Mouse (Mus musculus): ENCODE measurements around the gene Slc43a3. TPM values are rescaled to one million over a fixed set of nuclear protein-coding genes. Genes with fewer than 3 reads are reported as not detected.

The Slc43a3 gene
- polyA plus RNA-seq (2012): 7.1 and 8.4 TPM in 2 replicates

DNA sequence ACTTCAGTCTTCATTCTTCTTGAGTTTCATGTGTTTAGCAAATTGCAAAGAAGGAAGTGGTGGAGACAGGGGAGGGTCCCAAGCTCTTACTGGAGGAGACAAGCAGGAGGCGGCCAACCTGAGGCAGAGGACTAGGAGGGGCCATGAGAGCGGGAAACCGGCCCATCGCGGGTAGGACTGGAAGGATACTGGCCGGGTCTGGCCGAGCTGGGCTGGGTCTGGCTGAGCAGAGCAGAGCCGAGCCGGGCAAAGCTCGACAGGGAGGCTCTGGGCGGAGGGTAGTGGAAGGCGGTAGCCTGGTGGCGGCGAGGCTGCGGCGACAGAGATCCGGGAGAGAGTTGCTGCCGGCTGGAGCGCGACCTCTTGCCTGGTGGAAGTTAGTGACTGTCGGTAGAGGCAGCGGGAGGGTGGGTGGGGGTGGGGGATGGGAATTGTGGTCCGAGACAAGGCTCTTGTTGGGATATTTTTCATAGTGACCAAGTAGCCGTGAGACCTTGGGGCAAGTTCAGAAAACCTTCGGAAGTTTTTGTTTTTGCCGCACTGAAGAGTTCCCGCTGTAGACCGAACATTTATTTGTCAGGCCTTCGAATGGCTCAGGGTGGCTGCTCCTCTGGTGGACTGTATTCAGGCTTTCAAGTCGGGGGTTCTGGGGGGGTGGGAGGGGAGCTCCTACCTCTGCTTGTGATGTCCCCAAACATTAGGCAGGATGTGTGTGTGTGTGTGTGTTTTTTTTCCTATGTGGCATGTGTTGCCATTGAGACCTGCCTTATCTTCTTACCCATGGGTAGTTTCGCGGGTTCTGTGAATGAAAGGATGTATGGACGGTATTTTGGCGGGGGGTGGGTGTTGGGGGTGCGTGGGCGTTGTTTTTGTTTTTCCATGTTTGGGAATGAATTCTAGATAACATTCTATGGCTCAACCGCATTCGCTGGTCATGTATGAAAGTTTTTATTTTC lies at the start of gene Slc43a3:
Slc43a3 (plus strand) TSS at position 106 of the 956 bp plus-strand sequence.
- Histone ChIP-seq H3K4me3 (replicated peaks) (peak within 1 kb of the TSS; percentile 87), H3K4me1 (ENCODE audit: control insufficient read depth) (peaks cover 48% of the 10 kb centered on the region)
- no peak for TF ChIP-seq GATA1 (IDR thresholded peaks at IDR 0.05; ENCODE audit: low read length)
- no peak for TF ChIP-seq TAL1 (IDR thresholded peaks at IDR 0.05; ENCODE audit: low read length)

DNA sequence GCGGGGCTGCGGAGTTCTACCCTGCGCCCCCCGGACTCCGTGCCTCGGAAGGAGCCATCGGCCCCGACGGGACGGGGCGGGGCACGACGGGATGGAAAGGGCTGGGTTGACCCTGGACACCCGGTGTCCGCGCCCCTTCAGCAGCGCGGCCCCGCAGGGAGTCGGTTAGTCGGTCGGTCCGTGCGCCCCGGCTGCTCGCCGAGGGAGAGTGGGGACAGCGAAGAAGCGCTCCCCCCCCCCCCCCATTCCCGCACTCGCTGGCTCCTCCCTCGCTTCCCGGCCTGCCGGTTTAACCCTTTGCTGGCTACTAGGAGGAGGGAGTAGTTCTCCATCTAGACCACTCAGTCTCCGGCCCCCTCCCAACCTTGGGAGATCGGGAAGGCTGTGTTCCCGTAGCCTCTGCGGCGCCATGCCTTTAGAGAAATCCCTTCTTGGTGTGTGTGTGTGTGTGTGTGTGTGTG lies 49.5 kb upstream of the Slc43a3 start:
- Histone ChIP-seq H3K9me3 (ENCODE audit: control insufficient read depth, low read length) (peaks cover 10% of the 10 kb centered on the region; the same call in 1 of the 2 replicates), H3K36me3 (ENCODE audit: control insufficient read depth) (no peaks in the 10 kb centered on the region), H3K4me1 (ENCODE audit: control insufficient read depth) (peaks cover 30% of the 10 kb centered on the region), H3K4me3 (replicated peaks) (peak overlapping the region; percentile 32), H3K27me3 (ENCODE audit: control insufficient read depth) (peaks cover 100% of the 10 kb centered on the region)
- no peak for TF ChIP-seq GATA1 (IDR thresholded peaks at IDR 0.05; ENCODE audit: low read length)
- TF ChIP-seq TAL1 (IDR thresholded peaks at IDR 0.05; ENCODE audit: low read length): no peak

More for the DNA sequence above, at the start of gene Slc43a3:
- peaks cover 5% of the 10 kb centered on the region for H3K27me3 ChIP-seq (ENCODE audit: control insufficient read depth)
- peaks cover 46% of the 10 kb centered on the region for H3K36me3 ChIP-seq (ENCODE audit: control insufficient read depth)
- H3K9me3 ChIP-seq (ENCODE audit: control insufficient read depth, low read length): peaks cover 7% of the 10 kb centered on the region; the same call in 1 of the 2 replicates

DNA sequence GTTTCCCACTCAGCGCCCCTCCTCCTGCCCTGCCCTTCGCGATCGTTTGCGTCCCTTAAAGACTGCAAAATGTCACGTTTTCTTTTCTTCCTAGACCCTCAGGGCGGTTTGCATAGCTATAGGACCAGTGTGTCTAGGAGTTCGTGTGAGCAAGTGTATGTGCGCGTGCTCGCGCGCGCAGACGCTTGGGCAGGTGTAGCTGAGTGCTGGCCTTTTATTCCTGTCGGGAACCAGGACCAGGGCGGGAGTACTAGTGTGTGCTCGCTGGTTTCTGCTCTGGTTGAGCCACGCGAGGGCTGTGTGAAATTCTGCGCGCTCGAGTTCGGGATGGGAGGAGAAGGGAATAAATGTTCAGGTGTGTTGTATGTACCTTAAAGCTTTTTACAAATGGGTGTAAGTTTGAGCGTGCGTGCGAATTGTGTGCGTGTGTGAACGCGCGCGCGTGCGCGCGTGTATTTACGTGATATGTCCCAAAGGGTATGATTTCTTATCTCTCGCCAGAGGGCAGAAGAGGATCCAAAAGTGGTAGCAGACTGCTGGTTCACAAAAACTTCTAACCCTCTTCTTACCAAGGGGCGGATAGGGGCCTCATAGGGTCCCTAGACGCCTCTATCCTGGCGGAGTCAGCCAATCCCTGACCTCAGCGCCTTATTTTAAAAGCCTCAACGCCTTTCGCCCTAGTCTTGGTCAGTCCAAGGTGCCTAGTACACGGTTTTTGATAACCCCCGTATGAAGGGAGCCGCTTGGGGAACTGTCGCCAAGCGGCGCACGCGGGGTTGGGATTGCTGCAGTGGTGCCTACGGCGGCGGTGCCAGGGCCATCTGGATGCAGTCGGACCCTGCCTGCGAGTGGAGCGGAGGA lies 48.7 kb upstream of the Slc43a3 start:
- H3K27me3 ChIP-seq (ENCODE audit: control insufficient read depth): peaks cover 100% of the 10 kb centered on the region
- H3K4me1 ChIP-seq (ENCODE audit: control insufficient read depth): peaks cover 30% of the 10 kb centered on the region
- no peak for TF ChIP-seq GATA1 (IDR thresholded peaks at IDR 0.05; ENCODE audit: low read length)
- no peak for TF ChIP-seq TAL1 (IDR thresholded peaks at IDR 0.05; ENCODE audit: low read length)
- no peaks in the 10 kb centered on the region for H3K36me3 ChIP-seq (ENCODE audit: control insufficient read depth)
- no peak overlapping the region for H3K4me3 ChIP-seq (replicated peaks)
- H3K9me3 ChIP-seq (ENCODE audit: control insufficient read depth, low read length): peaks cover 10% of the 10 kb centered on the region; the same call in 1 of the 2 replicates

DNA sequence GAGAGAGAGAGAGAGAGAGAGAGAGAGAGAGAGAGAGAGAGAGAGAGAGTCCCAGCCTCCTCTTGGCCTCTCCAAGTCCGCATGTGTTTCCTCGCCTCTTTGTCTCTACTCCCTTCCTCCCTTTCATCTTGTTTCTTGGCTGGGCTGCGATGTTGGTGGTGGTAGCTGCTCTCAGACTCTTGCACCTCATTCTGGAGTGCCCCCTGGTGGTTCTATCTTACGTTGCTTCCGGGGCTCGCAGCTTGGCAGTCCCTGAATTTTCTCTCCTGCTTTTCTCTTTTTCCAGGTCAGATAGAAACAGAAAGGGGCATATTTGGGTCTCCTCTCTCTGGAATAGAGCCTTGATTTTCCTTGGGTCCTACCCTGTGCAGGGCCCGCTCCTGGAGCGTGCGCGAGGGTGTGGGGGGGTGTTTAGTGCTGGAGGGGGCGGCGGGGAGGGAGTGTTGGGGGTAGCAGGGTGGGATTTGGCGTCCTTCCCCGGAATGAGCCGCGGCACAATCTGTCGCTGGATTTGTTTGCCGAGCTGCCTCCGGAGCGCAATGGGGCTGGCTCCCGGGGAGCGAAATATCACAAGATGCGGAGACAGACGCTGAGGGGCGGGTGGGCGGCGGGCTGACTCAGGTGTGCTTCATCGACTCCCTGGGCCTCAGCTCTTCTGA lies 47.6 kb upstream of the Slc43a3 start:
- H3K4me3 ChIP-seq (replicated peaks): no peak overlapping the region
- H3K27me3 ChIP-seq (ENCODE audit: control insufficient read depth): peaks cover 100% of the 10 kb centered on the region
- no peaks in the 10 kb centered on the region for H3K36me3 ChIP-seq (ENCODE audit: control insufficient read depth)
- H3K4me1 ChIP-seq (ENCODE audit: control insufficient read depth): peaks cover 29% of the 10 kb centered on the region
- H3K9me3 ChIP-seq (ENCODE audit: control insufficient read depth, low read length): peaks cover 10% of the 10 kb centered on the region; the same call in 1 of the 2 replicates
- TF ChIP-seq TAL1 (IDR thresholded peaks at IDR 0.05; ENCODE audit: low read length) (no peak), GATA1 (IDR thresholded peaks at IDR 0.05; ENCODE audit: low read length) (no peak)

DNA sequence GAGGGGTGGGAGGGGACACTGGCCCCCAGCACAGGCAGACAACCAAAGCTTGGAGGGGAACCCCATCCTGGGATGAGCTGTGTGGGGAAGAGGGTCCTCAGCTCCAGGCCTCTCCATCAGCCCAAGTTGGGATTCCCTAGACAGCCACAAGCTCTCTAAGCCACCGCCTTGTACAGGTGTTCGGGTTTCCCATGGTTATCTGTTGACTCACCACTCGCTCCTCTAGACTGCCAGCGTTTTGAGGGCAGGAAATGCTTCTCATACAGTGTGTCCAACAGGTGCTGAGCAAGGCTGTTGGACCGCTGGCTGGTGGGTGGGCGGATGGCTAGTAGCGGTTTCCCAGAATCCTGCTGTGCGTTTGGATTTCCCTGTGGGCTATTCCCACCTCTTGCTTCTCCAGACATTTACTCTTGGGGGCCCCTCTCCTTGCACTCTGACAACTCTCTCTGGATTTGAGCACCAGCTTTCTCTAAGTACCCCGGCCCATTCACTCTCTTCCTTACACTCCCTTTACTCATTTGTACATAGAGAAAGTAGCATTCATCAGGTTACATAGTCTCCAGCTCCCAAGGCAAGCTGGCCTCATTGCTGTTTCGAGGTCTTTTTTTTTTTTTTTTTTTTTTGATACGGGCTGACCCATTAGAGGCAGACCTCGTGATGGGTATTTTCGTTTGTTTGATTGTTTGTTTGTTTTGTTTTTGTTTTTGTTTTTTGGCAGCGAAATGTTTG lies 46.9 kb upstream of the Slc43a3 start:
- Histone ChIP-seq H3K4me1 (ENCODE audit: control insufficient read depth) (peaks cover 29% of the 10 kb centered on the region), H3K4me3 (replicated peaks) (no peak overlapping the region), H3K27me3 (ENCODE audit: control insufficient read depth) (peaks cover 98% of the 10 kb centered on the region), H3K36me3 (ENCODE audit: control insufficient read depth) (no peaks in the 10 kb centered on the region), H3K9me3 (ENCODE audit: control insufficient read depth, low read length) (peaks cover 10% of the 10 kb centered on the region; the same call in 1 of the 2 replicates)
- no peak for TF ChIP-seq GATA1 (IDR thresholded peaks at IDR 0.05; ENCODE audit: low read length)
- no peak for TF ChIP-seq TAL1 (IDR thresholded peaks at IDR 0.05; ENCODE audit: low read length)

DNA sequence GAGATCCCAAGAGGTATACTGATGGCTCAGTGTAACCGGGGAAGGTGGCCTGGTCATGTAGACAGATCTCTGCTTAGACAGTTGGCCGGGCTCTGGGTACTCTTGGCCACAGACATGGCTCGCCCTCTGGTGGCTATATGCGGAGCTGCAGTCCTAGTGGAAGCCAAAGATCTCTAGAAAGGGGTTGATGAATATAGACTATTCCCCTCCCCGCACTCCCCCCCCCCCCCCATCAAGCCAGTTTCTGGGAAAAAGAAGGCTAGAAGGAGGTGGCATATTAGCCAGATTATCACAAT lies 46.4 kb upstream of the Slc43a3 start:
- H3K36me3 ChIP-seq (ENCODE audit: control insufficient read depth): no peaks in the 10 kb centered on the region
- H3K4me3 ChIP-seq (replicated peaks): no peak overlapping the region
- peaks cover 10% of the 10 kb centered on the region; the same call in 1 of the 2 replicates for H3K9me3 ChIP-seq (ENCODE audit: control insufficient read depth, low read length)
- H3K27me3 ChIP-seq (ENCODE audit: control insufficient read depth): peaks cover 98% of the 10 kb centered on the region
- H3K4me1 ChIP-seq (ENCODE audit: control insufficient read depth): peaks cover 29% of the 10 kb centered on the region
- TF ChIP-seq GATA1 (IDR thresholded peaks at IDR 0.05; ENCODE audit: low read length) (no peak), TAL1 (IDR thresholded peaks at IDR 0.05; ENCODE audit: low read length) (no peak)

DNA sequence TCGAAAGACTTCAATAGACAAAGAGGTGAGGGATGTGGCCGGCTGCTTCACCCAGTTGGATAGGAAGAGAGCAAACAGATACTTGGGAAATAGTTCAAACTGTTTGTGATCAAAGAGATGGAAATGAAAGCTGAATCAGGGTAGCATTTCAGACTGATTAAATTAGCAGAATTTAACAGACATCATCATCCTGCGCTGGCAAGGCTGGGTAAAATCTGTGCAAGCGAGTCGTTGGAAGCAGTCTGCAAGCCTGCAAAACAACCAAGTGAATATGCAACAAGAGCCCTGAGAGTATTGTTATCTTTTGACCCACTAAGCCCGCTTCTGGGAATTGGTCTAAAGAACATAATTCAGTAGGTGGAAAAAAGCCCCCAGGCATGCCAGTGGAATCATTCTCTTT lies 43.0 kb upstream of the Slc43a3 start:
- Histone ChIP-seq H3K4me1 (ENCODE audit: control insufficient read depth) (peaks cover 12% of the 10 kb centered on the region), H3K4me3 (replicated peaks) (no peak overlapping the region), H3K27me3 (ENCODE audit: control insufficient read depth) (peaks cover 71% of the 10 kb centered on the region), H3K36me3 (ENCODE audit: control insufficient read depth) (no peaks in the 10 kb centered on the region), H3K9me3 (ENCODE audit: control insufficient read depth, low read length) (no peaks in the 10 kb centered on the region)
- no peak for TF ChIP-seq TAL1 (IDR thresholded peaks at IDR 0.05; ENCODE audit: low read length)
